Mouse (Mus musculus) stomach, postnatal 0 days (tissue): ENCODE measurements around the gene Ttll9.

ENCODE experiments used
- CTCF ChIP-seq: IDR thresholded peaks from 2 replicates; pipeline ENCODE4 v1.5.1; 2016; ENCODE audit warnings: antibody characterized with exemption, low read depth, mild to moderate bottlenecking, moderate library complexity
- EP300 ChIP-seq: optimal IDR thresholded peaks from 2 replicates; pipeline ENCODE3; 2016; ENCODE audit warnings: antibody characterized with exemption

DNA sequence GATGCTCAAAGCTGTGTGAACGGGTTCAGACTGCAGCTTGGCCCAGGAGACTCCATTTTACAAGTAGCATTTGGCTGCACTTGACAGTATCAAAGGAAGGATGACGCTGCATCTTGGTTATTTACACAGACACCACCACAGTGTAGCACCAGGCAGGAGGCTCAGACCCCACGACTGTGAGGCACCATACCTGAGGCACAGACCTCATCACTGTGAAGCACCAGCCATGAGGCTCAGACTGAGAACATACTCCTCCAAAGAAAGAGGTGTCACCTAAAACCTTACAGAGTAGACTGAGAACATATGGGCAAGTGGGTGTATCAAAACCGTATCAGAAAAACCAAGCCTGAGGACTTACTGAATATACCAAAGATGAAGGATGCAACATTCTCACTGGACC is 60.6 kb downstream of the Ttll9 start:
- TF ChIP-seq EP300 (no peak), CTCF (no peak)
